Mouse (Mus musculus) kidney, adult 2 months (tissue): ENCODE measurements at regions not wholly inside any gene's neighbourhood (a gene's known extent, or its start where the extent isn't known, plus 50 kb on each side); places are given as distances from the start of the nearest gene placed in this dataset.

Source experiments
- DNase-seq: peaks from one replicate; pipeline ENCODE4 v3.0.0; 2021
- H3K27ac ChIP-seq: fragments of 200-500 bp; 2 replicates; pipeline ENCODE4 v1.5.1; 2012; ENCODE audit warnings: low read depth, low read length, control low read depth, inconsistent platforms; ENCODE audit not compliant: insufficient read depth
- H3K27me3 ChIP-seq: fragments of 200-500 bp; replicated peaks from 2 replicates; pipeline ENCODE4 v1.6.1; 2012; ENCODE audit warnings: mild to moderate bottlenecking, moderate library complexity, low read length, inconsistent platforms; ENCODE audit not compliant: control insufficient read depth, insufficient read depth
- H3K36me3 ChIP-seq: fragments of 200-500 bp; 2 replicates; pipeline ENCODE4 v1.6.1; 2012; ENCODE audit warnings: mild to moderate bottlenecking, moderate library complexity, low read length, inconsistent platforms; ENCODE audit not compliant: control insufficient read depth, insufficient read depth
- H3K4me1 ChIP-seq: fragments of 200-500 bp; 2 replicates; pipeline ENCODE4 v1.6.1; 2011; ENCODE audit warnings: low read length; ENCODE audit not compliant: control insufficient read depth, insufficient read depth
- H3K4me3 ChIP-seq: fragments of 200-500 bp; 2 replicates; pipeline ENCODE4 v1.5.1; 2011; ENCODE audit warnings: mild to moderate bottlenecking, low read depth, low read length, control low read depth; ENCODE audit not compliant: insufficient read depth
- CTCF ChIP-seq: fragments of 200-500 bp; conservative IDR thresholded peaks from 2 replicates; pipeline ENCODE4 v1.5.1; 2011; ENCODE audit warnings: low read depth, mild to moderate bottlenecking, control low read depth, low read length, moderate library complexity, mixed read lengths; ENCODE audit not compliant: insufficient read depth, insufficient read length
- POLR2A ChIP-seq: fragments of 200-500 bp; IDR thresholded peaks from one replicate; pipeline ENCODE4 v1.6.1; 2011; ENCODE audit warnings: low read depth, low read length, control low read depth
- WGBS: fragments of 180-500 bp; shearing (Covaris S2); methylation state at CpG from one replicate; pipeline ENCODE4 v1.1.7; 2018; 5-methylcytosine and 5-hydroxymethylcytosine counted together

DNA sequence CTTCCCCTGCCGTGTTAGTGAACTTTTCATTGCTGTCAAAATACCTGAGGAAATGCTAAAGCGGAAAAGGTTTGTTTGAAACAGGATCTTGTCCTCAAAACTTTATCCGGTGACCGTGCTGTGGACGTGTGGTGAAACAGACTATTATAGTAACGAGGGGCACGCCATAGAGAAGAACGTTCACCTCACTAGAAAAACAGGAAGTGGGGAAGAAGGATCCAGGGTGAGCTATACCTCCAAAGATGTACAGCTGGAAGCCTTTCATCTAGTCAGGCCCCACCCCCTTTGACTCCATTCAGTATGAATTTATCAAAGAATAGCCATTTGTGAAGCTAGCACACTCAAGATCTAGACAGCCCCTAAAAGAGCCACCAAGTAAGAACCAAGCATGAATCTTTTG, 135.5 kb upstream of the Dyrk2 start:
- TF ChIP-seq CTCF (no peak), POLR2A (no peak)
- H3K27me3 ChIP-seq = no peaks in the 10 kb centered on the region
- H3K4me3 ChIP-seq = no peak overlapping the region
- no peaks in the 10 kb centered on the region for H3K4me1 ChIP-seq
- H3K27ac ChIP-seq = no peak overlapping the region
- no peaks in the 10 kb centered on the region for H3K36me3 ChIP-seq
- WGBS = 84% methylated on average over 8 of the region's 8 CpGs
- no peak for DNase-seq

GRCm38 (mm10) chr10:119004426-119004825, 134.4 kb upstream of the Dyrk2 start:
- Histone ChIP-seq H3K36me3 (no peaks in the 10 kb centered on the region), H3K4me1 (no peaks in the 10 kb centered on the region), H3K4me3 (no peak overlapping the region), H3K27ac (no peak overlapping the region), H3K27me3 (no peaks in the 10 kb centered on the region)
- DNase-seq = no peak
- WGBS = 89% methylated on average over 11 of the region's 11 CpGs
- TF ChIP-seq CTCF = no peak
- TF ChIP-seq POLR2A = no peak

- Histone ChIP-seq H3K27me3 (no peaks in the 10 kb centered on the region), H3K36me3 (no peaks in the 10 kb centered on the region), H3K4me1 (no peaks in the 10 kb centered on the region), H3K27ac (no peak overlapping the region), H3K4me3 (no peak overlapping the region)
- no peak for DNase-seq
- WGBS = 46% methylated on average over 5 of the region's 5 CpGs
- no peak for TF ChIP-seq CTCF
- no peak for TF ChIP-seq POLR2A
Measured at GRCm38 (mm10) chr10:119003839-119004238, 133.8 kb upstream of the Dyrk2 start.

- DNase-seq = no peak
- Histone ChIP-seq H3K27ac (no peak overlapping the region), H3K4me3 (no peak overlapping the region), H3K36me3 (no peaks in the 10 kb centered on the region), H3K4me1 (no peaks in the 10 kb centered on the region), H3K27me3 (no peaks in the 10 kb centered on the region)
- TF ChIP-seq POLR2A = no peak
- WGBS = 96% methylated on average over 2 of the region's 2 CpGs
Measured at GRCm38 (mm10) chr10:119003042-119003441, 133.0 kb upstream of the Dyrk2 start.

GRCm38 (mm10) chr10:119001895-119002294, 131.9 kb upstream of the Dyrk2 start:
- WGBS = 95% methylated on average over 7 of the region's 7 CpGs
- H3K4me3 ChIP-seq = no peak overlapping the region
- no peaks in the 10 kb centered on the region for H3K27me3 ChIP-seq
- H3K27ac ChIP-seq = no peak overlapping the region
- no peaks in the 10 kb centered on the region for H3K4me1 ChIP-seq
- no peaks in the 10 kb centered on the region for H3K36me3 ChIP-seq
- TF ChIP-seq POLR2A (no peak), CTCF (no peak)
- DNase-seq = no peak

DNA sequence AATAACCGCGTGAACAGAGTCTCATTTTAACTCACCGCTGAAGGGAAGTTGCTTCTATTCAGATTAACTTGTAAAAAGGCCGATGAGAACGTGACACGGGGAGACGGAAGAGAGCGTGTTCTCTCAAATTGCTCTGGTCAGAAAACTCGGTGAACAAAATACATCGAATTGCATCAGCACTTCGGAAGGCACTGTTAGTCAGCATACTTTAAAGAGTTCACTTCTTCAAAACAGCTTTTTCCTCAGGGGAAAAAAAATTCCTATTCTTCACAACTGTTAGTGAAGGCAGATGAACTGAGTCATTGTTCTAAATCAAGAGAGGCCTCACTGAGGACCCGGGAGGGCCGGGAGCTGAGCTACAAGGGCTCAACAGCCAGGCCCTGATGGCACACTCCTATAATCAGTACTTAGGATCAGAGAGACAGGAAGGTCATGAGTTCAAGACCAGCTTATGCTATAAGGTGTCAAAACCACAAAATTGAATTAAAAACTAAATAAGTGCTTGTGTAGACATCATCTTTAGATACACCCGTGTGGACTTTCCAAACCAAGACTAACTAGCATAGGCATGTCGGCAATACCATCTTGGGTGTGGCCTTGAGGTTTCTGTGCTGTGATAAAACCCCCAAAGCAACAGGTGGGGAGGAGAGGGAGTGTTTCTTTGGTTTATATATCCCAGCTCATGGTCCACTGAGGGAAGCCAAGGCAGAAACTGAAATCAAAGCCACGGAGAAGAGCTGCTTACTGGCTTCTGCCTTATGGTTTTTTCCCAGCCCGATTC, 131.2 kb upstream of the Dyrk2 start:
- 89% methylated on average over 17 of the region's 17 CpGs for WGBS
- H3K27ac ChIP-seq = no peak overlapping the region
- no peaks in the 10 kb centered on the region for H3K27me3 ChIP-seq
- no peaks in the 10 kb centered on the region for H3K36me3 ChIP-seq
- no peak for TF ChIP-seq CTCF
- TF ChIP-seq POLR2A = no peak
- H3K4me1 ChIP-seq = no peaks in the 10 kb centered on the region
- DNase-seq = no peak
- no peak overlapping the region for H3K4me3 ChIP-seq

- 63% methylated on average over 6 of the region's 6 CpGs for WGBS
- TF ChIP-seq POLR2A = no peak
- Histone ChIP-seq H3K27me3 (no peaks in the 10 kb centered on the region), H3K4me3 (no peak overlapping the region), H3K4me1 (no peaks in the 10 kb centered on the region), H3K36me3 (no peaks in the 10 kb centered on the region), H3K27ac (no peak overlapping the region)
- DNase-seq = no peak
Measured at GRCm38 (mm10) chr10:118998966-118999365, 129.0 kb upstream of the Dyrk2 start.
